Mouse (Mus musculus) kidney, adult 2 months (tissue): Measurements from ENCODE around the gene Ptgis.

Experiments
- CTCF ChIP-seq: fragments of 200-500 bp; conservative IDR thresholded peaks from 2 replicates; pipeline ENCODE4 v1.5.1; 2011; ENCODE audit warnings: low read depth, mild to moderate bottlenecking, control low read depth, low read length, moderate library complexity, mixed read lengths; ENCODE audit not compliant: insufficient read depth, insufficient read length
- POLR2A ChIP-seq: fragments of 200-500 bp; IDR thresholded peaks from one replicate; pipeline ENCODE4 v1.6.1; 2011; ENCODE audit warnings: low read depth, low read length, control low read depth

- TF ChIP-seq CTCF (no peak), POLR2A (no peak)
Observed at GRCm38 (mm10) chr2:167144439-167145307, 95.7 kb downstream of the Ptgis start.
